Mouse (Mus musculus): ENCODE results near the gene Dnajc7.

GRCm38 (mm10) chr11:100544832-100545745 lies 74.9 kb downstream of the Dnajc7 start, which contains the start of gene Ttc25:
- TF ChIP-seq POLR2AphosphoS2 (IDR thresholded peaks at IDR 0.05; ENCODE audit: insufficient read length, low read depth) (peak; percentile 97), MYOG (IDR thresholded peaks at IDR 0.05; ENCODE audit: control insufficient read depth in 1 of 3, insufficient read depth in 1 of 3, insufficient read length in 2 of 3, low read depth in 2 of 3) (peak in 1 of 3 experiments; percentile 53), MAX (IDR thresholded peaks at IDR 0.05; ENCODE audit: low read depth) (peak; percentile 47)
